In genomic region chr7:55959801-55960200, GRCm38 (mm10) we compare ENCODE assay signal across 13 mouse cellular contexts. TPM values are rescaled to one million over a fixed set of nuclear protein-coding genes. Genes with fewer than 3 reads are reported as not detected.
"Had no signal": no experiment of that assay in that cellular context is flagged by ENCODE, and none has a peak within 500 bp of the region (broad histone marks: within the 10 kb centered on the region; RNA-seq: fewer than 3 reads in every experiment).

No protein-coding gene starts in this region.

- DNase-seq: lung, adult 18-20 months; lung, embryonic 14.5 days; lung, postnatal 10 days; lung, postnatal 36 days; retina, postnatal 1 day; right cerebral cortex, adult 18-20 months; right cerebral cortex, postnatal 25 days; right cerebral cortex, postnatal 4 days; spleen, adult 18-20 months; thymus, adult 18-20 months; thymus, postnatal 14 days; thymus, postnatal 4 days had no signal

RNA-seq across cellular contexts. Expression of gene Nipa1, which starts 60.0 kb away (rescaled TPM):
- total RNA-seq: monocyte, adult 5-6 weeks had no signal
